Mouse (Mus musculus) limb, embryonic 12.5 days (tissue): ENCODE data around the gene Gm2696. TPM values are rescaled to one million over a fixed set of nuclear protein-coding genes. Genes with fewer than 3 reads are reported as not detected.

Experiments used
- polyA plus RNA-seq: library from polyadenylated mRNA; unstranded; fragments of >200 nt; fragmentation: Nextera tagmentation; extraction: Ambion mirVana; gene quantifications from 2 replicates; pipeline ENCODE4 v1.2.1, GENCODE M21; 2016

The Gm2696 gene
- polyA plus RNA-seq, 1 experiment from 2014 or later, result not detected

Other genes with a start within 250 kb of the Gm2696 start
- 83.6 and 84.0 TPM in 2 replicates for gene Pttg1ip, start 233.0 kb upstream of the Gm2696 start, polyA plus RNA-seq
- gene Sumo3, start 208.6 kb upstream of the Gm2696 start, polyA plus RNA-seq, result 345 and 359 TPM in 2 replicates
- gene Gm49325, start 208.5 kb upstream of the Gm2696 start, polyA plus RNA-seq, result 9.7 and 12.0 TPM in 2 replicates
- 75.4 and 79.3 TPM in 2 replicates for gene Ube2g2, start 192.4 kb upstream of the Gm2696 start, polyA plus RNA-seq
- gene Tspear, start 128.1 kb upstream of the Gm2696 start, polyA plus RNA-seq, result 0.50 and 1.3 TPM in 2 replicates
- not detected in 2 replicates for gene Gm19402, start 123.9 kb upstream of the Gm2696 start, polyA plus RNA-seq
- gene Gm9508, start 117.4 kb upstream of the Gm2696 start, polyA plus RNA-seq, result not detected in 2 replicates
- not detected in 2 replicates for gene Gm10272, start 108.1 kb upstream of the Gm2696 start, polyA plus RNA-seq
- gene Gm10024, start 103.2 kb upstream of the Gm2696 start, polyA plus RNA-seq, result not detected in 2 replicates
- gene Gm10142, start 98.9 kb upstream of the Gm2696 start, polyA plus RNA-seq, result not detected in 2 replicates
- gene Krtap12-1, start 94.1 kb upstream of the Gm2696 start, polyA plus RNA-seq, result not detected in 2 replicates
- gene Gm10100, start 88.2 kb upstream of the Gm2696 start, polyA plus RNA-seq, result not detected in 2 replicates
- gene Gm18596, start 72.0 kb upstream of the Gm2696 start, polyA plus RNA-seq, result not detected in 2 replicates
- not detected in 2 replicates for gene Gm9736, start 63.3 kb upstream of the Gm2696 start, polyA plus RNA-seq
- gene Gm3233, start 55.0 kb upstream of the Gm2696 start, polyA plus RNA-seq, result not detected in 2 replicates
- not detected in 2 replicates for gene Gm3238, start 43.4 kb upstream of the Gm2696 start, polyA plus RNA-seq
- gene Gm7138, start 37.7 kb upstream of the Gm2696 start, polyA plus RNA-seq, result not detected in 2 replicates
- gene Gm3250, start 32.1 kb upstream of the Gm2696 start, polyA plus RNA-seq, result not detected in 2 replicates
- gene Gm7137, start 26.5 kb upstream of the Gm2696 start, polyA plus RNA-seq, result not detected in 2 replicates
- not detected in 2 replicates for gene Gm9639, start 19.6 kb upstream of the Gm2696 start, polyA plus RNA-seq
- gene Gm19668, start 15.5 kb upstream of the Gm2696 start, polyA plus RNA-seq, result not detected in 2 replicates
- gene Gm9507, start 2.8 kb upstream of the Gm2696 start, polyA plus RNA-seq, result not detected in 2 replicates
- not detected in 2 replicates for gene Krtap10-4, start 12.4 kb downstream of the Gm2696 start, polyA plus RNA-seq
- gene Krtap10-10, start 21.3 kb downstream of the Gm2696 start, polyA plus RNA-seq, result not detected in 2 replicates
- gene Gm36176, start 32.1 kb downstream of the Gm2696 start, polyA plus RNA-seq, result not detected in 2 replicates
- gene Gm10318, start 38.2 kb downstream of the Gm2696 start, polyA plus RNA-seq, result not detected in 2 replicates
- gene Gm3285, start 47.3 kb downstream of the Gm2696 start, polyA plus RNA-seq, result not detected in 2 replicates
- 3.1 and 3.4 TPM in 2 replicates for gene Lrrc3, start 87.9 kb downstream of the Gm2696 start, polyA plus RNA-seq
- gene Trpm2, start 155.9 kb downstream of the Gm2696 start, polyA plus RNA-seq, result 0.29 and 0.53 TPM in 2 replicates
- 28.2 and 29.2 TPM in 2 replicates for gene 1810043G02Rik, start 163.8 kb downstream of the Gm2696 start, polyA plus RNA-seq
- 172 and 174 TPM in 2 replicates for gene Pfkl, start 195.4 kb downstream of the Gm2696 start, polyA plus RNA-seq
- gene Dnmt3l, start 227.3 kb downstream of the Gm2696 start, polyA plus RNA-seq, result not detected in 2 replicates
- gene Aire, start 228.9 kb downstream of the Gm2696 start, polyA plus RNA-seq, result 0.53 and 0.90 TPM in 2 replicates